Mouse (Mus musculus) ES-Bruce4 (cell line): Measurements from ENCODE around the gene Stim1.

Source experiments
- CTCF ChIP-seq: IDR thresholded peaks from one replicate; pipeline ENCODE4 v1.8.1; 2011; ENCODE audit warnings: low read depth, low read length
- EP300 ChIP-seq: IDR thresholded peaks from 2 replicates; pipeline ENCODE4 v1.6.1; 2011; ENCODE audit warnings: low read depth, low read length; ENCODE audit not compliant: insufficient read depth
- POLR2A ChIP-seq: IDR thresholded peaks from one replicate; pipeline ENCODE4 v1.8.1; 2011; ENCODE audit warnings: low read length; ENCODE audit not compliant: insufficient read depth

GRCm38 (mm10) chr7:102370526-102370925, 102.9 kb downstream of the Stim1 start:
- TF ChIP-seq CTCF: no peak
- no peak for TF ChIP-seq EP300
- no peak for TF ChIP-seq POLR2A
